Mouse (Mus musculus) left cerebral cortex, adult 18-20 months (tissue): ENCODE data around the gene Mcpt4. TPM values are rescaled to one million over a fixed set of nuclear protein-coding genes. Genes with fewer than 3 reads are reported as not detected.

ENCODE experiments used
- microRNA-seq, 2 experiments: library from miRNA; unstranded; fragments of <30 nt; microRNA quantifications; one replicate each; pipeline ENCODE4 v1.2.0; 2021
- total RNA-seq, 2 experiments: library from RNA; stranded (reverse); gene quantifications; 2 replicates each; pipeline ENCODE4 v1.2.3; 2021

Gene Mcpt4
- total RNA-seq, 2 experiments from 2014 or later = not detected

Small RNAs within 50 kb of the gene (microRNA-seq; reads per million reads assigned to microRNA genes)
- gene Mir6949 = 0 reads per million in 2 experiments

Other genes with a start within 250 kb of the Mcpt4 start
- 1 to 10 TPM; 3.0 to 3.3 TPM for gene Nfatc4, start 239.2 kb downstream of the Mcpt4 start, total RNA-seq
- 1 to 10 TPM; 6.2 to 9.0 TPM for gene Nynrin, start 208.3 kb downstream of the Mcpt4 start, total RNA-seq
- under 1 TPM; 0.16 to 0.23 TPM for gene Cbln3, start 177.9 kb downstream of the Mcpt4 start, total RNA-seq
- gene Khnyn, start 177.4 kb downstream of the Mcpt4 start, total RNA-seq = 10 to 100 TPM; 12.3 to 13.0 TPM
- gene Sdr39u1, start 162.0 kb downstream of the Mcpt4 start, total RNA-seq = 100 to 1,000 TPM in 1 of 2 experiments, 10 to 100 TPM in 1; 96.5 to 104 TPM
- gene Cma1, start 117.6 kb downstream of the Mcpt4 start, total RNA-seq = not detected
- not detected for gene Cma2, start 111.3 kb downstream of the Mcpt4 start, total RNA-seq
- gene Mcpt1, start 44.3 kb downstream of the Mcpt4 start, total RNA-seq = not detected
- not detected for gene Mcpt9, start 31.8 kb downstream of the Mcpt4 start, total RNA-seq
- gene Mcpt2, start 20.3 kb downstream of the Mcpt4 start, total RNA-seq = not detected
- not detected for gene Mcpt8, start 23.0 kb upstream of the Mcpt4 start, total RNA-seq
- not detected for gene Ctsg, start 40.3 kb upstream of the Mcpt4 start, total RNA-seq
- gene Gzme, start 58.3 kb upstream of the Mcpt4 start, total RNA-seq = not detected
- gene Gzmd, start 70.3 kb upstream of the Mcpt4 start, total RNA-seq = not detected
- gene Gzmg, start 97.3 kb upstream of the Mcpt4 start, total RNA-seq = not detected
- not detected for gene Gzmn, start 112.3 kb upstream of the Mcpt4 start, total RNA-seq
- not detected for gene Gzmf, start 149.1 kb upstream of the Mcpt4 start, total RNA-seq
- gene Gzmc, start 172.3 kb upstream of the Mcpt4 start, total RNA-seq = not detected
- gene Gzmb, start 199.9 kb upstream of the Mcpt4 start, total RNA-seq = not detected